Mouse (Mus musculus) adrenal gland, adult (tissue): Measurements from ENCODE around the gene Slc2a3.
"Not testable (repeated sequence)": the region's sequence is repeated elsewhere in the genome, so short reads cannot be mapped to it uniquely, and the experiment has no call there.

Experiments used
- DNase-seq, 2 experiments: peaks; one replicate each; pipeline ENCODE4 v3.0.0; 2022 to 2023; ENCODE audit warnings: low spot score in 1 of 2; ENCODE audit not compliant: inconsistent age in 2 of 2

The Slc2a3 gene

DNA sequence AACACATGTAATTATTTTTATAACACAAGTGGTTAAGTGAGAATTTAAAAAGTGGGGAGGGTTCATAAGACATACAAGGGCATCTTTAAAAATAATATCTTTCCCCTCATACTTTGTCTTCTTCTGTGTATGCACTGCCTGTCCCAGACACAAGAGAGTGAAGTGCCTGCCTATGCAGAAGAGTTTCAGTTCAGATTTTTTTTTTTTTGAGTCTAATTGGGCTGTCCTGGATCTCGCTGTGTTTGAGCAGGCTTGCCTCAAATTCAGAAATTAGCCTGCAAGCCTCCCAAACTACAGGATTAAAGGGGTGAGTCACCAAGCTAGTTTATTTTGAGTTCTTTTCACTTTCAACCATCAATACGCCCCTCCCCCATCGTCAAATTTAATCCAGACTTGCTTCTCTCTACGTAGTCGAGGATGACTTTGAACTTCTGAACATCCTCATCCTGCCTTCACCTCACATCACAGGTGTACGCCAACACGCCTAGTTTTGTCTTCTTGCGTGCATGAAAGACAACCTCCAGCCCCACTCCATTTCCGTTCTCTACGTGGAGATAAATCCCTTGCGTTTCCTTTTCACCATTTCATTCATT is 8.7 kb upstream of the Slc2a3 start:
- no peak for DNase-seq

DNA sequence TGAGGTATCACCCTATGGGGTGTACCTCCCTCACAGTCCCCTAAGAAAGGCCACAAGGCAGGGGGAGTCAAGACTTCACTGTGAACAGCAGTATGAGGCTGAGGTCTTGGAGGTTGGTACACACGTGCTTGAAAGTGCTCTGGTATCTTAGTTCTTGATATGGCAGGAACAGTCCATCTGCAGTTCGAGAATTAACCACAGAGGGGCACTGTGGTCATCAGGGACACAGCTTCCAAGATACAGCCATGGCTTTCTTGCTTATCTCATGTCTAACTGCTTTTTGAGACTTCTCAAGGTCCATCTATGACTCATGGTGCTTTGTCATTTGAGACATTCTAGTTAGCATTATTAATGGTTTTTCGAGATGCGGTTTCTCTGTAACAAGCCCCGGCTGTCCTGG is 3.0 kb upstream of the Slc2a3 start:
- DNase-seq = peak; percentile 86 to 96

DNA sequence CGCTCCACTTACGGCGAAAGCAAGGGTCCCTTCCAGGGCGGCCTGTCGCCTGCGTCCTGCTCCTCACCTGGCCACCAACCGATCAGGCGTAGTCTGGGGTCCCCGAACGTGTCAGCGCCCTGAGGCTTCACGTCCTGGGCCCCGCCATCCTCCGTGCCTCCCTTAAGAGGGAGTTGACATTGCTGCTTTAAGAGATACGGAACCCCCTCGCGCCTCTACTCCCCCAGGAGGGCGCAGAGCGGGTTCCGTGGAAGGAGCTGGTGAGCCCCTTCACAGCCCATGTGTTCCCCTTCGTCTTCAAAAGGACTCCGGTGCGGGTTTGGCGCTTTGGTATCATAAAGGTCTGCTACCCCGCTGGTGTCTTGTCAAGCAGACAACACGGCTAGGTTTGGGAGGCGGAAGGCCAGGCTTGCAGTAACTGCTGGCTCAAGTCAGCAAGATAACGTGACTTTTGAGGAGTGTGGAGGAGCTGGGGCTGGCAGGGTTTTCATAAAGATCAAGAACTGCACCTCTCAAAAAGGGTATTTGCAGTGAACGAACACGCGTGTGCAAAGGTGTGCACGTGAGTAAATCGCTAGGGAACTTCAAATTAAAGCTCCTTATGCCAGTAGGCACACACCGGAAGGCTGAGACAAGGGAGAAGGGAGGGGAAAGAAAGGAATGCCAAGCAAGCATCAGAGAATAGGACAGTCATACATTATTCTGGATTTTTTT is 518 bp upstream of the Slc2a3 start:
- DNase-seq = peak in 1 of 2 experiments; percentile 48

DNA sequence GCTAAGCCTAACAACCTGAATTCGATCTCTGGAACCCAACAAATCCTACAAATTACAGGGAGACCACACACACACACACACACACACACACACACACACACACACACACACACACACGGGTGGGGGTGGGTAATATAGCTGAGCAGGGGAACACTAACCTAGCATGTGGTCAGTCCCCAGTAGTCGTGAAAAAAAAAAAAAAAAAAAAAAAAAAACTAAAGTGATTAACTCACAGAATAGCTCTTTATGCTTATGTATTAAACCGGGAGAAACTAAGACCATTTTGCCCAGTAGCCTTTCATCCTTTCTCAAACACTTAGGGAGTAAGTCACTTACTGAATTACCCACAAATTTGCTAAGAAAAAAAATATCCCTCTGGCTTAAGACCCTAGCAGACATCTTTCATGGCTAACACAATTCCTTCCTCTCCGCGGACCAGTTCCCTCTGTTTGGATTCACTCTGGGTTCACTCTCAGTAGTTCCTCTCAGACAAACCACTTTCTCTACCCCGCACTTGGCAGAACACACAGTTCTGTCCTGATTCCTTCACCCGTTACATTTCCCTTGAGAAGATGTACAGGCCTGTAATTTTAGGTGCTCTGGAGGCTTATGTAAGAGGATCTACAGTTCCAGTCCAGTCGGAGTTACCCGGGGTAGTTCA is 670 bp downstream of the Slc2a3 start:
- no peak for DNase-seq

DNA sequence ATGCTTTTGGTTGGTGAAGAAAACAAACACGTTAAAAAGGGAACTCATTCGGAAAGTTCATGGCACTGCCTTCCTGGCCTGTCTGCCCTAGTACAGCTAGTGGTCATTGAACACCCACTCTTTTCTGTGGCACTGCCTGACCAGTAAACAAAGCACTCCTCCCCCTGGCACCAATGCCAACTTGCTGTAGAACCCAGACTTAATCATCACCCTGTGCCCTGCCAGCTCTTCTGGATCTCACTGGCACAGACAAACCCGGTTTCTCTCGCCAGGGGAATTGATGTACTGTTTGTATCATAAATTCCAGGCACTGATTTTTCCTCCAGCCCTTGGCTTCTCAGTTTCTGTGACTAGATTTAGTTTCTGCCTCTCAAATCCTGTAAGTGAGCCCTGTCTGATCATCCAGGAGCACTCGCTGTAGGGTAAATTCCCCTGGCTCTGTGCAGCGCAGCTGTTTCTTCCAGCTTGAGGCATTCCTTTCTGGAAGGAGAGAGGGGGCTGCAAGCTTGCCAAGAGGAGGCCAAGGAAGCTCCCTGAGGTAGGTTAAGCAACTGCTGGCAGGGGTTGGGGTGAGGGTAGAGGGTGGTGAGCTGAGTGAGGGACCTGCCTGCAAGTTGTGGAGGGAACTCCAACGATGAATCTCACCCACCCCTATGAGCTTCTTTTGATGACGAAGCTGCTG is 6.0 kb downstream of the Slc2a3 start:
- peak; percentile 30 to 45 for DNase-seq

DNA sequence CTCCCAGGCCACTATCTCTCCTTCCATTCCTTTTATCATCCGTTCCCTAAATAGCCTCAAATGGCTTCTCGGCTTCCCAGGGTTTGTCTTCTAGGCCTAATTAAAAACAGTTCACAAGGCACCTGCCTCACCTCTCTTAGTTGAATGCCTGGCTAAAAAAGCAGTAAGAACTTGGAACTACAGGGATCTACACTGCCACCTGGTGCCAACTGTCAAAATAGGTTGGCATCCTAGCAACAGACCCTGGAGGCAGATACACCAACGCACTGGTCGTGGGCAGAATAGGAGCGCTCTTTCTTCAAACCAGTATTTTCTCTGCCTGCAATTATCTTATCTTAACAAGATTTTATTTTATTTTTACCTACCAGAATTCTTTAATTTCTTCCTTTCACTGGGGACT is 15.2 kb downstream of the Slc2a3 start:
- peak; percentile 45 to 80 for DNase-seq

DNA sequence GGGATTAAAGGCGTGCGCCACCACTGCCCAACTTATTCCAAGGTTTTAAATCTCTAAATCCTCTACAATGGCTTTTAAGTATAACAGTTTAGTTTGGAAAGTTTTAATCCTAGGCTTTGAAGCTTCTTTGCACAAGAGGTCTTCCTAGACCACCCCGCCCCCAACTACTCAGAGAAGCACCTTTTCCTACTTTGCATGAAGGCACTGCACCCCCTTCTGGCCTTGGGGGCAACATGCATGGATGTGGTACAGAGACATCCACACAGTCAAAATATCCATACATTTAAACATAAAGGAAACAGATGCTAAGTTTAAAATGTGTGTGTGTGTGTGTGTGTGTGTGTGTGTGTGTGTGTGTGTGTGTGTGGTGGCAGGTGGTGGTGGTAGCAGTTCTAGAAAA is 16.6 kb downstream of the Slc2a3 start:
- no peak for DNase-seq

DNA sequence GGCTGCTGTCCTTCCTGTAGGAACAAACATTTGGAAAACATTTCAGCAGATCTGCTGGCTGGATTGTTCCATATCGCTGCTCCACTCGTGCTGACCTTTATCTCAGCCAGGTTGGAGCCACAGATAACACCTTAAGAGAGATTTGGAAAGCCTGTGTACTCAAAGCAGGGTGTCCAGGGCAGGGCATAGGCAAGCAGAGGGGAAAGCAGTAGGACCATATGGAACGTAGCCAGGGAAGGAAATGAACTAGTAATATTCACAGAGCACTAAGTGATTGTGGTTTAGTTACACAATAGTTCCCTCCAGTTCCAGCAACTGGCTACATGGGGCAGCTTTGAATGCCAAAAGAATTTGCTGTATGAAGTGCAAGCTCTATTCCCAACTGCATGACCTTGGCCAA is 19.3 kb downstream of the Slc2a3 start:
- DNase-seq = peak in 1 of 2 experiments; percentile 62

DNA sequence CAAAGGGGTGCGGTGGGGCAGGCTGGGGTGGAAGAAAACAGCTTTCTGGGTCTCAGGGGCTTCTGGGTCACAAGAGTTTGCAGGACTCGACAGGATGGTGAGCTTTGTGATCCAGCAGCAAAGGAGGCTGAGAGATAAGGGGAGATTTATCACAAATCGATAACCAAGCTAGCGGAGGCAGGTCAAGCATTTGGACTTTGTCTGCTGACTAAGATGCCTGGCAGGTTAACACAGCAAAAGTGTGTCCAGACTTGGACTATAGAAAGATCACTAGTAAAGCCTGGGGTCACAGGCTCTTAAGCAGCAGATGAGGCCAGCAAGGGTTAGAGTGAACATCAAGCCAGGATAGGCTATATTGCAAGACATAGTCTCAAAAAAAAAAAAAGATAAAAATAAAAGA is 20.3 kb downstream of the Slc2a3 start:
- no peak for DNase-seq

DNA sequence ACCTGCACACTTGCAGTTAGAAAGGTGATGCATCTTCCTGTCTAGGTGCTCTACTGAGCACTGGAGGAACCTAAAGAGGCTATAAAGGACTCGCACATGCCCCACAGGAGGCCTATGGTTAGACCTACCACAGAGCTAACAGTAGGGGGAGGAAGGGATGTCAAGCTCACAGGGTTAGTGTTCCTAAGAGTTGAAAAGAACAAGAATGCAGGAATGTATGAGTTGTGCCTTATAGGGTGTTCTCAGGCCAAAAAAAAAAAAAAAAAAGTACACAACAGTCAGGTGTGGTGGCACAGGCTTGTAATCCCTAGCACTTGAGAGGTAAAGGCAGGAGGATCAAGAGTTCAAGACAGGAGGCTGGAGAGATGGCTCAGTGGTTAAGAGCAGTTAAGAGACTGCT is 21.5 kb downstream of the Slc2a3 start:
- DNase-seq = no peak

DNA sequence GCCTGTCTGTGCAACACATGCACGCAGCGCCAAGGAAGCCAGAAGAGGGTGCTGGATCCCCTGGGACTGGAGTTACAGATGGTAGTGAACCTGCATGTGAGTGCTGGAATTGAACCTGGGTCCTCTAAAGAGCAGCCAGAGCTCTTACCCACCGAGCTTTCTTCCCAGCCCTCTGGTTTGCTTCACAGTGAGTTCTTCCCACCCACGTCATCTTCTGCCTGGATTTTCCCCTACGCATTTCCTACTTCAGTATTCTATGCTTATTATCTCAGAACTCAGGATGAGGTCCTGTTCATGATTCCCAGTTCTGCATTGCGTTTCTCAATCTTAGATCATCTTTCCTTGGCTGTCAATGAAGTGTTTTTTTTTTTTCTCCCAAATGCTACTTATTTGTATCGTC is 25.4 kb downstream of the Slc2a3 start:
- DNase-seq = no peak

DNA sequence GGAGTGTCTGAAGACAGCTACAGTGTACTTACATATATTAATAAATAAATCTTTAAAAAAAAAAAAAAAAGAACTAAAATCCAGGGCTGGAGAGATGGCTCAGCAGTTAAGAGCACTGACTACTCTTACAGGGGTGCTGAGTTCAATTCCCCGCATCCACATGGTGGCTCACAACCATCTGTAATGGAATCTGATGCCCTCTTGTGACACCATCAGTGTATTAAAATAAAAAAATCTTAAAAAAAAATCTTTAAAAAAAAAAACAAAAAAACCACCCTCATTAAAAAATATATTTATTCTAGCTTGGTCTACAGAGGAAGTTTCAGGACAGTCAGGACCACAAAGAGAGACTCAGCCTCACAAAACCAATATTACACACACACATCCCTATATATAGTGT is 27.1 kb downstream of the Slc2a3 start:
- no peak for DNase-seq

DNA sequence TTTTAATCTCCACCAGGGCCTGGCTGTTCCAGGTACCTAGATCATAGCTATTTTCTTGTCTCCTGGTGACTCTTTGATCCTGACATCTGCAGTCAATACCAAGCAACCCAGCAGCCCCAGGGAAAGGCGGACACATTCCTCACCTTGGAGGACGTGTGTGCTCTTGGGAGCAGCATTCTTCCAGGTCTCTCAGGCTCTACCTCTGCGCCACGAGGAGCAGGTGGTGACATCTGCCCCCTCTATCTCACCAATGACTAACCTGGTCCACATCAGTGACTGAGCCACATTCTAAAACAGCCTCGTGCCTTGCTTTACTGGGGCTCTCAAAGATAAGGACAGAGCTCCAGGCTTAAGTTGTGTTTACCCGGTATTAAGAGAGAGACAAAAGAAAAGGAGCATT is 28.7 kb downstream of the Slc2a3 start:
- no peak for DNase-seq

DNA sequence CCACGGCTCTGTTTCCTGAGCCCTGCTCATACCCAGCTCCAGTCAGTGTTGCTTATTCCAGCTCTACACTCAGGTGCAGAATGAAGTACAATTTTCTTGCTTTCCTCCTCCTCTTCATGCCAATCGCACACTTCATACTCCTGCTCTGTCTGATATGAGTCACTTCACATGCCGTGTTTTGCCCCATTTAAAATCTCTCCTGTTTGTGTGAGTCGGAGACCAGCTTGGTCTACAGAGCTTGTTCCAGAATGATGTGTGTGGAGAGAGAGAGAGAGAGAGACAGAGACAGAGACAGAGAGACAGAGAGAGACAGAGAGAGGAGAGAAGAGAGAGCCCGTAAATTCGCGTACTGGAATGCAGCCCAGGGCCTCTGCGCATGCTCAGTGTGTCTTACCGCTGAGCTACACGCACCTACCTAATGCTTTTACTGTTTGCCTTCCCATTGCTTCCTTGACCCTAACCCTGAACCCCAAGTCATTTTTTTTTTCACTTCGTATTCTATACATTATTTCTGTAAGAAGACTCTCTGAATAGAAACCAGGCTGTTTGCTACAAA is 30.6 kb downstream of the Slc2a3 start:
- DNase-seq = no peak

DNA sequence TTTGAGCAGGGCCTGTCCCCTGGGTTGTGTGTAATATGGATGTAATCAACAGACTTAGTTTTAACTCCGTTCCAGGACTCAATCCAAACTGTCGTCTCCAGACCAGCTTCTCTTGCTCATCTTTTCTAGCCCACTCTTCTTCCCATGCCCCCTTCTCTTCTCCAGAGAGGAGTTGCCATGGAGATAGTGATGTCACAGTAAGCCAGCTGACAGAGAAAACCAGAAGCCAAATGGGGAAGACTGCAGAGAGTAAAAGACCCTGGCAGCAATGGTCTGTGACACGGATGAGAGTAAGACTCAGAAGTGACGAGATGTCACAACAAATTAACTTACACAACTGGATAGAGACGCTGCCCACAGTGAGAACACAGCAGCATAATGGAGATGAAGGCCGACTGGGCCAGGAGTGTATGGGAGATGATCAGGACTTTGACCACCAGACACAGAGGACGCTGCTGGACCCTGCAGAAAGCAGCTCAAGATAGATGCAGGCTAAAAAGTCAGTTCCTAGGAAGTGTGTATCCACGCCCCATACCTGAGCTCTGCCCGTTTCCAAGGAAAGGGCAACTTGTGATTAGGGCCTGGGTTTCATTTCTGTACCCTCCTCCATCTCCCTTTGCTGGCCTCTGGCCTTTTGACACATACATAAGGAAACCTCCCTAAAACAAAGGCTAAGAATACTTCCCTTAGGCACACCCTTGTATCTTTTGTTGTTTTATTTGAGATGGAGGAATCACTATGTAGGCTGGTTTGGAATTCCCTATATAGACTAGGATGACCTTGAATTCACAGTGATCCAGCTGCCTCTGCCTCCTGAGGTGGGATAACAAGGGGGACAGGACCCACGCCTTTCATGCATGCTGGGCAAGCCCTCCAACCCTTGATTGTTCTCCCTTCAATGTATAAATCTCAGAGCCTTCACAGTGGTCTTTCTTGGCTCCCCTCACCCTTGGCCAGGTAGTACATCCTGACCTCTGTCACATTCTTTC is 31.4 kb downstream of the Slc2a3 start:
- no peak for DNase-seq

DNA sequence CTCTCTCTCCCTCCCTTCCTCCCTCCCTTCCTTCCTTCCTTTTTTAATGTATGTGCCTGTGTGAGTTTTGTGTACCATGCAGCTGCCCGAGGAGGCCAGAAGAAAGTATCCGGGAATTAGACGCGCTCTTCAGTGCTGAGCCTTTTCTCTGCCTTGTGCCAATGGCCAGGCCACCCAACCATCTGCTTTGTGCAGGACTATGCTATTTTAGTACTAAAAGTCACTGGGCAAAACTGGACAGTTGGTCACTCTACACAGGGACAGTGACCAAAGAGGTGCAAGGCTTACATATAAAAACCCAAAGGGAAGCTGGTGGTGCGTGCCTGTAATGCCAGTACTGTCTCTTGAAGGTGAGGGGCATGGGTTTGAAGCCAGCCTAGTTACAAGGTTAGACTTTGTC is 33.2 kb downstream of the Slc2a3 start:
- no peak for DNase-seq

DNA sequence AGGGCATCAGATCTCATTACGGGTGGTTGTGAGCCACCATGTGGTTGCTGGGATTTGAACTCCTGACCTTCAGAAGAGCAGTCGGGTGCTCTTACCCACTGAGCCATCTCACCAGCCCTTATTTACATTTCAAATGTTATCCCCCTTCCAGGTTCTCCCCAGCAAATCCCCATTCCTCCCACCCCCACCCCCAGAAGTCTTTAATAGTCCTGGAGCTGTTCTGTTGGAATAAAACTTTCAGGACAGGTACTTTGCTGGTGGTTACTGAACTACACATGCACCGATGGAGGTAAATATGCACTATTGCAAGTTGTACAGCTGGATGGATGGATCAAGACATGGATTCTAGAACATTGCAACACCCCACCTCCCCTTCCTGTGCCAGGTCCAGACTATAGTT is 34.4 kb downstream of the Slc2a3 start:
- DNase-seq = not testable (repeated sequence)

DNA sequence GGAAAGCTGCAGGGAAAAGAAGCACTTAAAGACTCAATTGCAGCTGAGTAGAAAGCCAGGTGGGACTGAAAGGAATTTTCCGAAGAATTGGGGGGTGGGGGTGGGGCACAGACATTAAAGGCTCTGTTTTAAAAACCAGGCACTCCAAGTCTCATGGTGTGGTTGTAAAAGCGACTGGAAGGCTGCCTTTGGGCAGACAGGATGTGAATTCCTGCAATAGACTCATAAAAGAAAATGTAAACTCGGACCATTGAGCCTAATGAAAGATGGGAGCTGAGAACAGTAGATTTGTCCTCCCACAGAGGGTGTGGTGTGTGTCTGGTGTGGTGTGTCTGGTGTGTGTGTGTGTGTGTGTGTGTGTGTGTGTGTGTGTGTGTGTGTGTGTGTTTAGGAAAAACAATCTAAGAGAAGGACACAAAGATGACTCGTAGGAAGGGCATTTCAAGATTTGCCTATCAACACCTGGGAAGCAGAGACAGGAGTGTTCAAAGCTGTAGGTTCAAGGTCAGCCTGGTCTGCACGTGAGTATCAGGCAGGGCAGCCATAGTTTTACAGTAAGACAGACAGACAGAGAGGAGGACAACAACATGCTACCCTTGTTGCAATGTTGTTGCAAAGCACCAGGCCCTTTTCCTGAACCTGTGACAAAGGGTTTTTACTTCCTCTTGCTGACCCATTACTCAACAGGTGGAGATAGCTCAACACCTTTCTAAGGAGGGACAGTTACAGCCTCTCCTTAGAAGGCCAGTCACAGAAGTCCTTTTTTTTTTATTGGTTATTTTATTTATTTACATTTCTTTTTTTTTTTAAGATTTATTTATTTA is 35.1 kb downstream of the Slc2a3 start:
- DNase-seq = no peak

DNA sequence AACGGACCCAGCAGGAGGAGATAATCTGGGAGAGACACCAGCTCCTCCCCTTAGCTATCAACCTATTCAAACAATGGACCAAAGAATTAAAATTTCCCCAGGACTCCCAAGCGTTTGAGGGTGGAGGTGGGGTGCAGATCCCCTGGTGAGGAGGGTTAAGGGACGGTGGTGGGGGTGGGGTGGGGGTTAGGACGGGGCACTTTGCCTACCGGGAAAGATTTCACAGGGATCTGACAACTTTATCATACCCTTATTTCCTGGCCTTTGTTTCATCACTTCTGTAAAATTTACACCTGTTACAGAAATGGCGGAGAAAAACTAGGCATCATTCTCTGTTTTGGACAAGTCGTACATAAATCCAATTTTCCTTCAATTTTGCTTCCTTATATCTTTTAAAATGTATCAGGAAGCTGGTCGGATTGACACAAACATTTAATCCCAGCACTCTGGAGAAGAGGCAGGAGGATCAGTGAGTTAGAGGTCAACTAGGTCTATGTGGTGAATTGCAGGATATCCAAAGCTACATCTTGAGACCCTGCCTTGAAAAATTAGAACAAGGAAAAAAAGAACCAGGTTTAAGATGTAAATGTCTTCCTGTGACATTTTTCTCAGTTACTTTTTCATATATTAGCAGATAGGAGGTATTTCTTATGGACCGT is 36.0 kb downstream of the Slc2a3 start:
- DNase-seq = no peak
